Mouse (Mus musculus): ENCODE measurements around the gene Atp10b.

The Atp10b gene

GRCm38 (mm10) chr11:43149577-43149976 is at the start of gene Atp10b:
Gene Atp10b (plus strand): TSS chr11:43149877.
- WGBS: 78% methylated on average over 1 of the region's 1 CpGs

- 34% methylated on average over 1 of the region's 1 CpGs for WGBS
Measured at GRCm38 (mm10) chr11:43101357-43101756, 48.3 kb upstream of the Atp10b start.

GRCm38 (mm10) chr11:43125908-43126477 is 23.7 kb upstream of the Atp10b start:
- 78% methylated on average over 4 of the region's 4 CpGs for WGBS

GRCm38 (mm10) chr11:43126573-43126972 is 23.1 kb upstream of the Atp10b start:
- 79% methylated on average over 12 of the region's 12 CpGs for WGBS

- WGBS: 43% methylated on average over 1 of the region's 1 CpGs
Measured at GRCm38 (mm10) chr11:43141296-43141695, 8.4 kb upstream of the Atp10b start.

GRCm38 (mm10) chr11:43142811-43143210 is 6.9 kb upstream of the Atp10b start:
- WGBS: 93% methylated on average over 1 of the region's 1 CpGs

GRCm38 (mm10) chr11:43144178-43144577 is 5.5 kb upstream of the Atp10b start:
- WGBS: 64% methylated on average over 1 of the region's 1 CpGs

- 81% methylated on average over 2 of the region's 2 CpGs for WGBS
Measured at GRCm38 (mm10) chr11:43144882-43145281, 4.8 kb upstream of the Atp10b start.

- WGBS: 54% methylated on average over 2 of the region's 2 CpGs
Measured at GRCm38 (mm10) chr11:43147380-43147779, 2.3 kb upstream of the Atp10b start.

- WGBS: 73% methylated on average over 1 of the region's 1 CpGs
Measured at GRCm38 (mm10) chr11:43148341-43148740, 1.3 kb upstream of the Atp10b start.

GRCm38 (mm10) chr11:43155004-43155403 is 5.3 kb downstream of the Atp10b start:
- WGBS: 43% methylated on average over 1 of the region's 1 CpGs

- 76% methylated on average over 2 of the region's 2 CpGs for WGBS
Measured at GRCm38 (mm10) chr11:43155417-43155816, 5.7 kb downstream of the Atp10b start.

GRCm38 (mm10) chr11:43158814-43159213 is 9.1 kb downstream of the Atp10b start:
- WGBS: 65% methylated on average over 1 of the region's 1 CpGs

GRCm38 (mm10) chr11:43160188-43160942 is 10.7 kb downstream of the Atp10b start:
- WGBS: 87% methylated on average over 9 of the region's 9 CpGs

GRCm38 (mm10) chr11:43170601-43171000 is 20.9 kb downstream of the Atp10b start:
- WGBS: 80% methylated on average over 2 of the region's 2 CpGs

- WGBS: 72% methylated on average over 6 of the region's 6 CpGs
Measured at GRCm38 (mm10) chr11:43174359-43175116, 24.9 kb downstream of the Atp10b start.

- WGBS: 74% methylated on average over 2 of the region's 2 CpGs
Measured at GRCm38 (mm10) chr11:43182401-43182800, 32.7 kb downstream of the Atp10b start.

- 55% methylated on average over 1 of the region's 1 CpGs for WGBS
Measured at GRCm38 (mm10) chr11:43182816-43183215, 33.1 kb downstream of the Atp10b start.

- 81% methylated on average over 4 of the region's 4 CpGs for WGBS
Measured at GRCm38 (mm10) chr11:43183457-43183856, 33.8 kb downstream of the Atp10b start.

- WGBS: 78% methylated on average over 6 of the region's 6 CpGs
Measured at GRCm38 (mm10) chr11:43186291-43186690, 36.6 kb downstream of the Atp10b start.

GRCm38 (mm10) chr11:43189817-43190593 is 40.3 kb downstream of the Atp10b start:
- 52% methylated on average over 3 of the region's 3 CpGs for WGBS

- 79% methylated on average over 2 of the region's 2 CpGs for WGBS
Measured at GRCm38 (mm10) chr11:43198811-43199210, 49.1 kb downstream of the Atp10b start.
